Mouse (Mus musculus) ES-E14 (cell line): ENCODE measurements at regions not wholly inside any gene's neighbourhood (a gene's known extent, or its start where the extent isn't known, plus 50 kb on each side); places are given as distances from the start of the nearest gene placed in this dataset.
"Not testable (repeated sequence)": the region's sequence is repeated elsewhere in the genome, so short reads cannot be mapped to it uniquely, and the experiment has no call there.

Experiments used
- CHD2 ChIP-seq: IDR thresholded peaks from 2 replicates; pipeline ENCODE4 v1.6.1; 2014; ENCODE audit warnings: mild to moderate bottlenecking, low read depth, low read length, inconsistent platforms
- HCFC1 ChIP-seq: IDR thresholded peaks from 2 replicates; pipeline ENCODE4 v1.6.1; 2012; ENCODE audit warnings: low read length, inconsistent platforms, borderline replicate concordance; ENCODE audit not compliant: insufficient read depth
- MAFK ChIP-seq: IDR thresholded peaks from 2 replicates; pipeline ENCODE4 v1.6.1; 2014; ENCODE audit warnings: mild to moderate bottlenecking, low read depth, low read length, inconsistent platforms; ENCODE audit not compliant: insufficient read depth
- ZC3H11A ChIP-seq: IDR thresholded peaks from 2 replicates; pipeline ENCODE4 v1.6.1; 2012; ENCODE audit warnings: low read depth, mild to moderate bottlenecking, inconsistent platforms, low read length, borderline replicate concordance
- ZNF384 ChIP-seq: IDR thresholded peaks from 2 replicates; pipeline ENCODE4 v1.6.1; 2012; ENCODE audit warnings: low read depth, low read length, inconsistent platforms

GRCm38 (mm10) chr10:99339291-99339912 lies 76.4 kb downstream of the Dusp6 start:
- TF ChIP-seq HCFC1, CHD2, ZC3H11A, ZNF384, MAFK: not testable (repeated sequence)
